Mouse (Mus musculus): ENCODE results near the gene Armh1.
"Not testable (repeated sequence)": the region's sequence is repeated elsewhere in the genome, so short reads cannot be mapped to it uniquely, and the experiment has no call there.

Gene Armh1

GRCm38 (mm10) chr4:117221836-117222235, 30.1 kb downstream of the Armh1 start:
- DNase-seq (ENCODE audit: low read depth, low spot score), result no peak

- no peak for DNase-seq (ENCODE audit: low read depth, low spot score)
Measured at GRCm38 (mm10) chr4:117220741-117221515, 31.0 kb downstream of the Armh1 start.

- peak; percentile 80 for DNase-seq (ENCODE audit: low read depth, low spot score)
Measured at GRCm38 (mm10) chr4:117218517-117219219, 33.3 kb downstream of the Armh1 start.

GRCm38 (mm10) chr4:117217029-117217428, 34.9 kb downstream of the Armh1 start:
- DNase-seq (ENCODE audit: low read depth, low spot score), result no peak

- no peak for DNase-seq (ENCODE audit: low read depth, low spot score)
Measured at GRCm38 (mm10) chr4:117214250-117214649, 37.7 kb downstream of the Armh1 start.

- DNase-seq (ENCODE audit: low read depth, low spot score), result peak; percentile 93
Measured at GRCm38 (mm10) chr4:117210147-117211074, 41.5 kb downstream of the Armh1 start.

GRCm38 (mm10) chr4:117209592-117209991, 42.3 kb downstream of the Armh1 start:
- DNase-seq (ENCODE audit: low read depth, low spot score), result no peak

- DNase-seq (ENCODE audit: low read depth, low spot score), result no peak
Measured at GRCm38 (mm10) chr4:117202992-117203354, 49.0 kb downstream of the Armh1 start.

- DNase-seq (ENCODE audit: low read depth, low spot score), result peak; percentile 86
Measured at GRCm38 (mm10) chr4:117202046-117202991, 49.6 kb downstream of the Armh1 start.

- DNase-seq (ENCODE audit: low read depth, low spot score), result no peak
Measured at GRCm38 (mm10) chr4:117191804-117192203, 60.1 kb downstream of the Armh1 start.

- no peak for DNase-seq (ENCODE audit: low read depth, low spot score)
Measured at GRCm38 (mm10) chr4:117190660-117191059, 61.3 kb downstream of the Armh1 start.

- DNase-seq (ENCODE audit: low read depth, low spot score), result peak; percentile 76
Measured at GRCm38 (mm10) chr4:117189856-117190543, 61.9 kb downstream of the Armh1 start.

- DNase-seq (ENCODE audit: low read depth, low spot score), result peak; percentile 94
Measured at GRCm38 (mm10) chr4:117189382-117189855, 62.5 kb downstream of the Armh1 start.

- no peak for DNase-seq (ENCODE audit: low read depth, low spot score)
Measured at GRCm38 (mm10) chr4:117188969-117189368, 63.0 kb downstream of the Armh1 start.

- DNase-seq (ENCODE audit: low read depth, low spot score), result not testable (repeated sequence)
Measured at GRCm38 (mm10) chr4:117182759-117183096, 69.2 kb downstream of the Armh1 start.

GRCm38 (mm10) chr4:117181863-117182758, 69.8 kb downstream of the Armh1 start, which contains the start of gene Kif2c:
Gene Kif2c, minus strand, starts transcription at chr4:117182639.
- peak; percentile 96 for DNase-seq (ENCODE audit: low read depth, low spot score)

- no peak for DNase-seq (ENCODE audit: low read depth, low spot score)
Measured at GRCm38 (mm10) chr4:117169936-117170335, 82.0 kb downstream of the Armh1 start.
